Mouse (Mus musculus) bone marrow, adult 2 months (tissue): ENCODE measurements around the gene Ryr2.
"Not testable (repeated sequence)": the region's sequence is repeated elsewhere in the genome, so short reads cannot be mapped to it uniquely, and the experiment has no call there.

Source experiments
- CTCF ChIP-seq: fragments of 200-500 bp; IDR thresholded peaks from 2 replicates; pipeline ENCODE4 v1.5.1; 2011; ENCODE audit warnings: low read length, control low read depth; ENCODE audit not compliant: control insufficient read depth, insufficient read depth
- POLR2A ChIP-seq: fragments of 200-500 bp; IDR thresholded peaks from 2 replicates; pipeline ENCODE4 v1.6.1; 2011; ENCODE audit warnings: low read depth, mild to moderate bottlenecking, control low read depth, low read length, borderline replicate concordance; ENCODE audit not compliant: control insufficient read depth

DNA sequence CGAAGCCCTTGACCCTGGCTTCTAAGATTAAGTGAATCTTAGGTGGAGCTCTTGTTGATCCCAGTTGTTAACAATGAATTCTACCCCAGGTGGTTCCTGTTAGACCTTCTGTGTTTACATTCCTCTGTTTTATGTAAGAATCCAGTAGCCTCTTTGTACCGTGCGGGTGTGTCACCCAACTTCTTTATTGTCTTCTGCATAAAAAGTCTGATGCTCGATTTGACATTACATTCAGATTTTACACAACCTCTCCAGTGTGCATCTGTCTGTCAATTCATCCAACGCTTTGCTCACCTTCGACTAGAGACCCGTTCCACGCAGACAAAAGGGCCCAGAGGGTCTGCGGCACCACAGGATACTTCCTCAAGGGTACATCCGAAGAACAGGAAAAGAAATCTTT is 29.7 kb upstream of the Ryr2 start:
- not testable (repeated sequence) for TF ChIP-seq CTCF, POLR2A
